Mouse (Mus musculus): ENCODE data around the gene Sept7.
"Not testable (repeated sequence)": the region's sequence is repeated elsewhere in the genome, so short reads cannot be mapped to it uniquely, and the experiment has no call there.

Gene Sept7

GRCm38 (mm10) chr9:25260411-25260810 lies 8.2 kb downstream of the Sept7 start:
- DNase-seq (ENCODE audit: low read depth): no peak

- DNase-seq (ENCODE audit: low read depth): no peak
Observed at GRCm38 (mm10) chr9:25260979-25261378, 8.7 kb downstream of the Sept7 start.

DNA sequence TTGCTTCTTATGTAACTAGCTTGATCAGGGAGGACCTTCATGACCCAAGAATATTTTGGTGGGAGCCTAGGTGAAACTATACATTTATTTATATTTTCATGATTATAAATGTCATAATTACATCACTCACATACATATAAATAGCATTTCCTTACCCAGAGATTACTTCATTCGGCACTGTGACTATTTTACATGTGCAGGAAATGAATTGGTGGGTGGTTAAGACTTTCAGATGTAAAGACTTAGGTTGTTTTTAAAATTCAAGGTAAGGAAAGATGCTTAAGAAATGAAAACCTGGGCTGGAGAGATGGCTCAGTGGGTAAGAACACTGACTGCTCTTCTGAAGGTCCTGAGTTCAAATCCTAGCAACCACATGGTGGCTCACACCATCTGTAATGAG lies 9.8 kb downstream of the Sept7 start:
- DNase-seq (ENCODE audit: low read depth): no peak

DNA sequence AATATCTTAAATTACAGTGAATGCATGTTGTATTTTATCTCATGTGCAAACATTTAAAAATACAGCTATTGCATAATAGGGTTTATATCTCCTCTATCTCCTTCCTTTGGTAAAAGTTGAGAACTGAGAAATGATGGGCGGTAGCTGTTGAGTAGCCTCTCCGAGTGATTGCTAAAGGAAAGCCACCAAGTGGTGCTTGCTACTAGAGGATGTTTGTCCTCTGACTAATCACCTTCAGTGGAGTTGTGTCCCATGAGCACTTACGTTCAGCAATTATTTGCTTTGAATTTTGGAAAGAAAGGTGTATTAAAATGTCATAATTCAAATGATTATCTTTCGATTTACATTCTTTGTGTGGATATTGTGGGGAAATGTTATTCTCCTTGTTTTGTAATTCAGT lies 13.6 kb downstream of the Sept7 start:
- no peak for DNase-seq (ENCODE audit: low read depth)

- DNase-seq (ENCODE audit: low read depth): no peak
Observed at GRCm38 (mm10) chr9:25267133-25267532, 14.9 kb downstream of the Sept7 start.

DNA sequence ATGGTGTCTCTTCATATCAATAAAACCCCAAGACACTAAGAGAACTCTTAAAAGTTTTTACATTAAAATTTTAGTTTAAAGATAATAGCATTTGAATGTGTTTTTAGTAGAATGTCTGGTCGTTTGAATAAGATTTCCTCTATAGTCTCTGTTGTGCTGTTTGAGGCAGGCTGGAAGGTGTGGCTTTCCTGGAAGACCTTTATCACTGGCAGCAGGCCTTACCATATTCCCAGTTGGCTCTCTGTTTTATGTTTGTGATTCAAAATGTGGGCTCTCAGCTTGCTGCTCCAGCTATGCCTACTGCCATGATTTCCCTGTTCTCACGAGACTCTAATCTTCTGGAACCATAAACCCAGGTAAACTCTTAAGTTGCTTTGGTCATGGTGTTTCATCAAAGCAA lies 15.3 kb downstream of the Sept7 start:
- no peak for DNase-seq (ENCODE audit: low read depth)

GRCm38 (mm10) chr9:25271902-25272301 lies 19.7 kb downstream of the Sept7 start:
- no peak for DNase-seq (ENCODE audit: low read depth)

- DNase-seq (ENCODE audit: low read depth): no peak
Observed at GRCm38 (mm10) chr9:25289796-25290195, 37.6 kb downstream of the Sept7 start.

GRCm38 (mm10) chr9:25309505-25310182 lies 57.4 kb downstream of the Sept7 start:
- DNase-seq (ENCODE audit: low read depth): peak; percentile 23

GRCm38 (mm10) chr9:25314304-25314703 lies 62.1 kb downstream of the Sept7 start:
- no peak for DNase-seq (ENCODE audit: low read depth)

- DNase-seq (ENCODE audit: low read depth): peak; percentile 32
Observed at GRCm38 (mm10) chr9:25317827-25318505, 65.7 kb downstream of the Sept7 start.

- DNase-seq (ENCODE audit: low read depth): not testable (repeated sequence)
Observed at GRCm38 (mm10) chr9:25319676-25320075, 67.4 kb downstream of the Sept7 start.

DNA sequence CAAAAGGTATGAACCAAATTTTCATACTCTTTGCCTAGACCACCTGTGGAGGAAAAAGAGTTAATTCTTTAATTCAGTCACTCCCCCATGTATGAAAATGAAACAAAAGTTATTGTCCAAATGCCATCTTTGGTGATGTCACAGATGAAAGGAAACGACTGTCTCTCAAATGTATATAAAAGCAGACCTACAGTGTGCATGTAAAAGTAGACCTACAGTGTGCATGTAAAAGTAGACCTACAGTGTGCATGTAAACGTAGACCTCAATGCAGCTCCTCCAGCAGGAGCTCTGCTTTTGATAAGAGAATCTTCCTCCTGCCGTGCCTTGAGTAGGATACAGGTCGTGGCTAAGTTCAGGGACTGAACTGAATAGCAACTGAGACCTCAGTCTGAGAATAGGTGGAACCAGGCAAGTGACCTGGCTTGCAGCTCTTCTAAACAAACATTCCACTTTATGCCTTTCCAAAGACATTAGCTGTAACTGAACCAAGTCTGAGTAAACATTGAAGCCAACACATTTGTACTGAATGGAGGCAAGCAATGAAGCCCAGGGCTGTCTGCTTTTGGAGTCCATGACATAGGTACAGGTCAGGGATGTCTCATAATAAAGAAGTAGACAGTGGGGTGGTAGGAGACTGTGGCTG lies 75.6 kb downstream of the Sept7 start:
- no peak for DNase-seq (ENCODE audit: low read depth)

DNA sequence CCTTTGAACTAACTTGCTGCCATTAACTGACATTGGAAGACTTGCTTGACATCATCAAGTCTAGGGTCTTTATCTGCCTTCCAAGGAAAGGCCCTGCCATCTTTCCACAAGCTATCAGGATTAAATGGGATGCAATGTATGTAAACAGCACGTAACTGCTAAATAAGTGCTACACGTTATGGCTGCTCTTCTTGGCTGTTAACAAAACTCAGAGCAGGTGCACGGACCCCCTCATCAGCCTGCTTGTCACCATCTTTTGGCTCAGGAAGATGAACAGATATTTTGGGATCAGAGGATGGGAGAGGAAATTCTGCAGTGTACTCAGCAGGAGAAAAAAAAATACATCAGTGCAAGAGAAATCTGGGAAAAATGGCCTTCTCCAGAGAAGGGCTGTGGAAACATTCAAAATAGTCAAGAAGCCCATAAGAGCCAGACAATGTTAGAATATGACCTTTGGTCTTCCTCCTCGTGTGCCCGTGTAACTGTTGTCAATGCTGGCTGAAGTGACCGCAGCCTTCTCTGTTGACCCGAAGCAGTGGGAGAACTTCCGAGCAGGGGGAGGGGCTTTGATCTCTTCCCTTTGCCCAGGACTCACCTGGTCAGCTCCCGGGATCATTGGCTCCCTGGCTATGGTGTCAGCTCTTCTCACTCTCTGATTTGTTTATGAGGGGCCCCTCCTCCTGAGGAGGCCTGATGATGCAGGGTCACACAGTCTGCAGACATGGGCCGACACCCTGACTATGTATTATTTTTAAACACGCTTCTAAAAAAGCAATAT lies 76.9 kb downstream of the Sept7 start:
- DNase-seq (ENCODE audit: low read depth): no peak

GRCm38 (mm10) chr9:25337436-25338198 lies 85.4 kb downstream of the Sept7 start:
- peak; percentile 54 for DNase-seq (ENCODE audit: low read depth)

DNA sequence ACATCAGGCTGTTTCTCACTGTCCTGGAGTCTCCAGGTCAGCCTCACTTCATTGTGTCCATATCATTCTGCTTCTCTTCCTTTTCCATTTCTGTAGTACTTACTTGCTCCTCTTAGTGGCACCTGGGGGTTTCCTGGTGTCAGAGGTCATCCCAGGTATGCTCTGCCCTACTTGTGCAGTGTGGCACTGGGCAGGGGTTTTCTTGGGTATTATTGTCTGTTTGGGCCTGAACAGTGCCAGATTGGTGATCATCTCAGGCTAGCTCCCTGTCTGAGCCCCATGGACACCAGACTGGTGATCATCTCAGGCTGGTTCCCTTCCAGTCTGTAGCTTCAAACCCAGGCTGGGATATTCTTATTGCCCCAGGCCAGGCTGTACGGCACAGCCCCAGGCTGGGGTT lies 88.2 kb downstream of the Sept7 start:
- no peak for DNase-seq (ENCODE audit: low read depth)

DNA sequence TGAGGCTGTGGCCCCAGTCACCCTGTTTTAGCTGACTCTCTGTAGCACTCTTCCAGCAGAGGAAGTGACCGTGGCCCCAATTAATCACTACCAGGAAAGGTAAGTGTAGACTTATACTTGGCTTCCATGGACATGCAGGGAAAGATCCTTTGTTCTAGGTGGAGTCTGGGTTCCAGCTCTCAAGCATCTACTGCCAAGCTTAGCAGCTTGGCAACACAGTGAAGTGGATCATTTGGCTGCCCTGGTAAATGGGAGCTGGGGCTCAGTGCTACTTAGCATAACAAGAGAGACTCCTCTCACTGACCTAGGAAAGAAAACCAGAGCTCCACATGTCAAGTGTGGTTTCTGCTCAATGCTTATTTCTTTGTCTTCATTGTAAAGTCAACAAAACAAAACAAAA lies 101.5 kb downstream of the Sept7 start:
- DNase-seq (ENCODE audit: low read depth): no peak

DNA sequence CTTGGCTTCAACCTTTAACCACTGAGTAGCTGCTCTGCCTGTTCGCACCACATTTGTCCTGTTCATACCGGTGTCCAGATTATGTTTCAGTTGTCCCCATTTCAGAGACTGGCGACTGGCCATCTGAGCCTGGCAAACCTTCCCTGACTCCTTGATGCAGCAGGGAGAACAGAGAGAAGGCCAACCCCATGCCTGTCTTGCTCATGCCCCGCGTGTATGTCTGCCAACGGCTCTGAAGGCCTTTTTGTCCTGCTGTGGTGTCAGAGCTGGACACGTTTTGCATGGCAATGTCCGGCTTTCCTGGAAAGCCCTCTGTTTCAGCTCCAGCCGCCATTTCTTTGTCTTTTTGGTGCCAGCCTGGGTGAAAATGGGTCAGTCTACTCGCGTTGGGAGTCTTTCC lies 103.6 kb downstream of the Sept7 start:
- no peak for DNase-seq (ENCODE audit: low read depth)

DNA sequence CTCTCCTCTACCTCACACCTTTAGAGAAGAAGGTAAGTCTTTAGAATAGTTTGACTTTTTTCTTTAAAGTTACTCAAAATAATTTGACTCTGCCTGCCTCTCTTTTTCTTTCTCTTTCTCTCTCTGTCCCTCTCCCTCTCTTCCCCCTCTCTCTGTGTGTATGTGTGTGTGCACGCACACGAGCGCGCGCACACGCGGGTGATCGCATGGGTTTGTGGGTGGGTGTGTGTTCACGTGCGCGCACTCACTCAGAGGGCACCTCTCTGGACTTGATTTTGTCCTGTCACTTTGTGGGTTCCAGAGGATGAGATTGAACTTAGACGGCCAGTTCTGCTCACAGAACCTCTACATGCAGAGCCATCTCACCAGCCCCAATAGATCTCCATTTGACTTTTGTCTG lies 105.3 kb downstream of the Sept7 start:
- no peak for DNase-seq (ENCODE audit: low read depth)

GRCm38 (mm10) chr9:25358018-25358417 lies 105.8 kb downstream of the Sept7 start:
- no peak for DNase-seq (ENCODE audit: low read depth)

Data from fibroblast of lung, adult 2 months (primary cell).